Mouse (Mus musculus) forebrain, embryonic 11.5 days (tissue): Measurements from ENCODE around the gene Epha4. TPM values are rescaled to one million over a fixed set of nuclear protein-coding genes. Genes with fewer than 3 reads are reported as not detected.

Experiments
- ATAC-seq: fragments of 200-750 bp; cut with Nextera tagmentation; replicated peaks from 2 replicates; pipeline ENCODE4 v1.8.0; 2017; ENCODE audit warnings: moderate TSS enrichment; ENCODE audit not compliant: low FRiP score
- DNase-seq: peaks from one replicate; pipeline ENCODE4 v3.0.0-alpha.2; 2017; ENCODE audit warnings: low spot score
- H3K27ac ChIP-seq: fragments of 300-500 bp; sonication (generic); 2 replicates; pipeline ENCODE4 v1.5.1; 2014; ENCODE audit warnings: low read depth, low read length
- H3K27me3 ChIP-seq: fragments of 300-500 bp; sonication (generic); 2 replicates; pipeline ENCODE4 v1.6.1; 2014; ENCODE audit warnings: mild to moderate bottlenecking, low read length, mixed read lengths; ENCODE audit not compliant: control insufficient read depth, insufficient read depth
- H3K36me3 ChIP-seq: fragments of 300-500 bp; sonication (generic); 2 replicates; pipeline ENCODE4 v1.6.1; 2014; ENCODE audit warnings: mild to moderate bottlenecking, low read length, moderate library complexity, mixed read lengths; ENCODE audit not compliant: control insufficient read depth, insufficient read depth
- H3K4me1 ChIP-seq: fragments of 300-500 bp; sonication (generic); replicated peaks from 2 replicates; pipeline ENCODE4 v1.6.1; 2014; ENCODE audit warnings: low read length, mixed read lengths; ENCODE audit not compliant: control insufficient read depth, insufficient read depth
- H3K4me2 ChIP-seq: fragments of 300-500 bp; sonication (generic); 2 replicates; pipeline ENCODE4 v1.6.1; 2014; ENCODE audit warnings: low read depth, mild to moderate bottlenecking, low read length, moderate library complexity, mixed read lengths; ENCODE audit not compliant: severe bottlenecking
- H3K4me3 ChIP-seq: fragments of 300-500 bp; sonication (generic); 2 replicates; pipeline ENCODE4 v1.5.1; 2014; ENCODE audit warnings: low read depth, low read length
- H3K9ac ChIP-seq: fragments of 300-500 bp; sonication (generic); 2 replicates; pipeline ENCODE4 v1.6.1; 2014; ENCODE audit warnings: low read length
- H3K9me3 ChIP-seq: fragments of 300-500 bp; sonication (generic); 2 replicates; pipeline ENCODE4 v1.6.1; 2016; ENCODE audit warnings: low read length, mixed read lengths; ENCODE audit not compliant: control insufficient read depth
- WGBS: fragments of 180-500 bp; shearing (Covaris S2); extraction: QIAGEN DNeasy Blood & Tissue Kit; methylation state at CpG from one replicate; pipeline ENCODE4 v1.1.7; 2014; 5-methylcytosine and 5-hydroxymethylcytosine counted together
- polyA plus RNA-seq: library from polyadenylated mRNA; unstranded; fragments of >200 nt; fragmentation: Nextera tagmentation; extraction: Ambion mirVana; gene quantifications from 2 replicates; pipeline ENCODE4 v1.2.1, GENCODE M21; 2014

Gene Epha4
- polyA plus RNA-seq, 1 experiment from 2014 or later: 38.4 TPM

- Histone ChIP-seq H3K4me1 (peaks cover 1% of the 10 kb centered on the region; the same call in 1 of the 2 replicates), H3K9me3 (no peaks in the 10 kb centered on the region), H3K4me2 (no peak overlapping the region), H3K4me3 (no peak overlapping the region), H3K27me3 (no peaks in the 10 kb centered on the region), H3K9ac (no peak overlapping the region), H3K27ac (no peak overlapping the region), H3K36me3 (no peaks in the 10 kb centered on the region; the same call in 1 of the 2 replicates)
- ATAC-seq (no peak), DNase-seq (no peak)
- 73% methylated on average over 8 of the region's 8 CpGs for WGBS
Observed at GRCm38 (mm10) chr1:77385613-77386012, 129.3 kb downstream of the Epha4 start.

- no peak for DNase-seq
- H3K9me3 ChIP-seq: no peaks in the 10 kb centered on the region
- no peak overlapping the region for H3K27ac ChIP-seq
- no peaks in the 10 kb centered on the region for H3K27me3 ChIP-seq
- 62% methylated on average over 11 of the region's 11 CpGs for WGBS
- peaks cover 1% of the 10 kb centered on the region; the same call in 1 of the 2 replicates for H3K4me1 ChIP-seq
- no peak overlapping the region for H3K4me2 ChIP-seq
- H3K9ac ChIP-seq: no peak overlapping the region
- ATAC-seq: no peak
- H3K36me3 ChIP-seq: no peaks in the 10 kb centered on the region; the same call in 1 of the 2 replicates
- H3K4me3 ChIP-seq: no peak overlapping the region
Observed at GRCm38 (mm10) chr1:77383466-77383865, 131.4 kb downstream of the Epha4 start.

DNA sequence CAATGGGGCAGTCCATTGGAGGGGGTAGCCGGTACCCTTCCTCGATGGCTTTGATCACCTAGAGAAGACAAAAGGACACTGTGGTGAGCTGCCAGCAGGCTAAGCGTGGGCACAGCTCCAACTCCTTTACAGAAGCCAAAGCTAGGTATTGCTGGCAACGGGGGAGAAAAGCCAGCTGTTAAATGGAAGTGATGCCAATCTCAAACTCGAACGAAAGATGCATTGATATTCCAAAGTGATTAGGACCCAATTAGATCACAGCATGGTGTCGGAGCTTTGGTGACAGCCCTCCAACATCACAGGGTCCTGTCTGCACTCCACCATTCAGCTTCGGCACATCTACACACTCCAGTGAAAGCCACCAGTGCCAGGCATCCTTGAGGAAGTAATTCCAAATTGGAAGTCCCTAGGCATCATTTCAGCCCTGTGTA is 137.3 kb downstream of the Epha4 start:
- Histone ChIP-seq H3K4me2 (no peak overlapping the region), H3K36me3 (peaks cover 14% of the 10 kb centered on the region), H3K4me1 (no peaks in the 10 kb centered on the region), H3K27me3 (no peaks in the 10 kb centered on the region), H3K9me3 (no peaks in the 10 kb centered on the region), H3K27ac (no peak overlapping the region), H3K9ac (no peak overlapping the region), H3K4me3 (no peak overlapping the region)
- DNase-seq: no peak
- ATAC-seq: no peak
- WGBS: 76% methylated on average over 8 of the region's 8 CpGs

DNA sequence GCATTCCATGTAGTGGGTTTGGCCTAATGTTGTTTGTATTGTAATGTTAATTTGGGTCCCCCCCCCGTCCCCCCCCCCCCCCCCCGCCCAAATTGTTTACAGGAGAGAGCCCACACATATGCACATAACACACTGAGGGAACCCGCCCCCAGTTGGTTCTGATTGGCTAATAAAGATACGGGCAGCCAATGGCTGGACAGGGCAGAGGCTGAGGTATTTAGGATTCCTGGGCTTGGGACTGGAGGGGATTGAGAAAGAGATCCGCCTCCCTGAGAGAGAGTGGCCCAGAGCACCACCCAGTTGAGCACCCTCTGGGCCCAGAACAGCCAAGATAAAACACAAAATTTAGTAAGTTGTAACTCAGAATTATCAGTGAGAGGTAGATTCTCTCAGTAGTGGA is 140.8 kb downstream of the Epha4 start:
- DNase-seq (no peak), ATAC-seq (no peak)
- Histone ChIP-seq H3K9me3 (no peaks in the 10 kb centered on the region), H3K4me1 (no peaks in the 10 kb centered on the region), H3K9ac (no peak overlapping the region), H3K27me3 (no peaks in the 10 kb centered on the region), H3K27ac (no peak overlapping the region), H3K4me3 (no peak overlapping the region), H3K4me2 (no peak overlapping the region), H3K36me3 (peaks cover 15% of the 10 kb centered on the region)
- 65% methylated on average over 5 of the region's 5 CpGs for WGBS

DNA sequence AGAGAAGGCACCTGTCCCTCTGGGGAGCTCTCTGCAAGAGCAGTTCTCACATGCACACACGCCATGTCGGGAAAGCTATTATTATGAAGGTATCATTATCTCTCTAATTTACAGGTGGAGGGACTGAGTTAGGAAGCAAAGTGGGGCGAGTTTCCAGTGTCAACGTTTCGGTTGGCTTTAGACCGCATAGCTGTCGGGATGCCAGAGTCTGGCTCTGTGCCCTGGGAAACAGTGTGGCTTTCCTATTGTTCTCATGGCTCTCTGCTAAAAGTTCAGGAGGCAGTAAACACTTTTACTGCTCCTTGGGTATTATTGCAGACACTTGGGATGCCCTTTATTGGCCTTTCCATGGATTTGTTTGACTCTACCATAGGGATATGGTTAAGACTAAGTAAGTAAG is 144.0 kb downstream of the Epha4 start:
- DNase-seq: no peak
- Histone ChIP-seq H3K27ac (no peak overlapping the region), H3K36me3 (peaks cover 9% of the 10 kb centered on the region), H3K4me2 (no peak overlapping the region), H3K27me3 (no peaks in the 10 kb centered on the region), H3K4me3 (no peak overlapping the region), H3K9me3 (no peaks in the 10 kb centered on the region), H3K9ac (no peak overlapping the region), H3K4me1 (no peaks in the 10 kb centered on the region)
- WGBS: 88% methylated on average over 7 of the region's 7 CpGs
- no peak for ATAC-seq

GRCm38 (mm10) chr1:77369255-77369837 is 145.5 kb downstream of the Epha4 start:
- 91% methylated on average over 18 of the region's 18 CpGs for WGBS
- no peak overlapping the region for H3K9ac ChIP-seq
- H3K36me3 ChIP-seq: peaks cover 9% of the 10 kb centered on the region

DNA sequence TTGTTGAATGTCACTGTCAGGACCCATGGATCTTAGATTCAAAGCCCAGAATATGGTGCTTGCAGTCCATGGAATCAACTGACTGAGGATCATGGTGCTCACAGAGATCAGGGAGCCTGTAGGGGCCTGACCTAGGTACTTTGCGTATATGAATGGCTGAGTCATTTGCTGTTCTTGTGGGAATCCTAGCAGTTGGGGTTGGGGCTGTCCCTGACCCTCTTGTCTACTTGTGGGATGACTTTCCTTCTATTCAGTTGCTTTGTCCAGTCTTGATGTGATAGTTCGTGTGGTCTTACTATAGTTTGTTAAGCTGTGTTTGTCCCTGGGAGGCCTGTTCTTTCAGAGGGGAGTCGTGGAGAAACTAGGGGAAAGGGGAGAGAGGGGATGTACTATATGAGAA is 149.0 kb downstream of the Epha4 start:
- WGBS: 83% methylated on average over 3 of the region's 3 CpGs
- no peak for DNase-seq
- ATAC-seq: no peak
- Histone ChIP-seq H3K4me2 (no peak overlapping the region), H3K36me3 (peaks cover 3% of the 10 kb centered on the region; the same call in 1 of the 2 replicates), H3K9me3 (no peaks in the 10 kb centered on the region), H3K9ac (no peak overlapping the region), H3K27ac (no peak overlapping the region), H3K4me3 (no peak overlapping the region), H3K27me3 (no peaks in the 10 kb centered on the region), H3K4me1 (no peaks in the 10 kb centered on the region)

More at GRCm38 (mm10) chr1:77369255-77369837, 145.5 kb downstream of the Epha4 start:
- no peak overlapping the region for H3K4me3 ChIP-seq
- no peak overlapping the region for H3K4me2 ChIP-seq
- H3K9me3 ChIP-seq: no peaks in the 10 kb centered on the region
- ATAC-seq: no peak
- no peak for DNase-seq
- H3K4me1 ChIP-seq: no peaks in the 10 kb centered on the region
- no peak overlapping the region for H3K27ac ChIP-seq
- H3K27me3 ChIP-seq: no peaks in the 10 kb centered on the region

- no peak overlapping the region for H3K27ac ChIP-seq
- no peak overlapping the region for H3K4me3 ChIP-seq
- WGBS: 88% methylated on average over 3 of the region's 3 CpGs
- DNase-seq (no peak), ATAC-seq (no peak)
- no peak overlapping the region for H3K9ac ChIP-seq
- no peaks in the 10 kb centered on the region for H3K9me3 ChIP-seq
- H3K4me2 ChIP-seq: no peak overlapping the region
- peaks cover 3% of the 10 kb centered on the region; the same call in 1 of the 2 replicates for H3K36me3 ChIP-seq
- H3K27me3 ChIP-seq: no peaks in the 10 kb centered on the region
- no peaks in the 10 kb centered on the region for H3K4me1 ChIP-seq
Observed at GRCm38 (mm10) chr1:77364596-77364995, 150.3 kb downstream of the Epha4 start.

DNA sequence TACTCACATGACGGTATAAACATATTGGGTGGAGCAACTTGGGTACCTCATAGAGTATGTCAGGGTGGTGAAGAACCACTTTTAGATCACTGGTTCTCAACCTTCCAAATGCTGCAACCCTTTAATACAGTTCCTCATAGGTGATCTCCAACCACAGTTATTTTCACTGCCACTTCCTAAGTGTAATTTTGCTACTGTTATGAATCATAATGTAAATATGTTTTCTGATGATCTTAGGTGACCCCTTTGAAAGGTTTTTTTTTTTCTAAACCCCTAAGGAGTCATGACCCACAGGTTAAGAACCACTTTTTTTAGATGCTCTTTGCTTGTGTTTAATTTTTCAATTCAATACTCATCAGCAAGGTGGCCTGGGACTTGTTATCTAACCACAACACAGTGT is 151.0 kb downstream of the Epha4 start:
- H3K4me1 ChIP-seq: no peaks in the 10 kb centered on the region
- no peak overlapping the region for H3K27ac ChIP-seq
- ATAC-seq (no peak), DNase-seq (no peak)
- no peak overlapping the region for H3K4me3 ChIP-seq
- no peaks in the 10 kb centered on the region; the same call in 1 of the 2 replicates for H3K36me3 ChIP-seq
- H3K9ac ChIP-seq: no peak overlapping the region
- no peaks in the 10 kb centered on the region for H3K27me3 ChIP-seq
- no peaks in the 10 kb centered on the region for H3K9me3 ChIP-seq
- 80% methylated on average over 1 of the region's 1 CpGs for WGBS
- no peak overlapping the region for H3K4me2 ChIP-seq
